Mouse (Mus musculus) midbrain, embryonic 14.5 days (tissue): Measurements from ENCODE around the gene Crybg3. TPM values are rescaled to one million over a fixed set of nuclear protein-coding genes. Genes with fewer than 3 reads are reported as not detected.
"Not testable (repeated sequence)": the region's sequence is repeated elsewhere in the genome, so short reads cannot be mapped to it uniquely, and the experiment has no call there.

Source experiments
- ATAC-seq: fragments of 200-750 bp; cut with Nextera tagmentation; 2 replicates; pipeline ENCODE4 v1.8.0; 2017; ENCODE audit warnings: moderate number of reproducible peaks, moderate library complexity; ENCODE audit not compliant: low FRiP score, low TSS enrichment
- DNase-seq: peaks from one replicate; pipeline ENCODE4 v3.0.0-alpha.2; 2015
- H3K27ac ChIP-seq: fragments of 300-500 bp; sonication (generic); replicated peaks from 2 replicates; pipeline ENCODE4 v1.5.1; 2014; ENCODE audit warnings: mild to moderate bottlenecking, low read depth, low read length, moderate library complexity
- H3K27me3 ChIP-seq: fragments of 300-500 bp; sonication (generic); 2 replicates; pipeline ENCODE4 v1.6.1; 2014; ENCODE audit warnings: low read length, control low read depth, mixed read lengths; ENCODE audit not compliant: control insufficient read depth, insufficient read depth
- H3K36me3 ChIP-seq: fragments of 300-500 bp; sonication (generic); 2 replicates; pipeline ENCODE4 v1.6.1; 2014; ENCODE audit warnings: low read length, control low read depth; ENCODE audit not compliant: control insufficient read depth, insufficient read depth
- H3K4me1 ChIP-seq: fragments of 300-500 bp; sonication (generic); 2 replicates; pipeline ENCODE4 v1.6.1; 2014; ENCODE audit warnings: mild to moderate bottlenecking, antibody characterized with exemption, low read length, control low read depth; ENCODE audit not compliant: control insufficient read depth, insufficient read depth
- H3K4me2 ChIP-seq: fragments of 300-500 bp; sonication (generic); 2 replicates; pipeline ENCODE4 v1.6.1; 2014; ENCODE audit warnings: mild to moderate bottlenecking, low read length, moderate library complexity
- H3K4me3 ChIP-seq: fragments of 300-500 bp; sonication (generic); replicated peaks from 2 replicates; pipeline ENCODE4 v1.5.1; 2014; ENCODE audit warnings: low read depth, low read length
- H3K9ac ChIP-seq: fragments of 300-500 bp; sonication (generic); replicated peaks from 2 replicates; pipeline ENCODE4 v1.6.1; 2014; ENCODE audit warnings: mild to moderate bottlenecking, low read length, moderate library complexity
- H3K9me3 ChIP-seq: fragments of 300-500 bp; sonication (generic); 2 replicates; pipeline ENCODE4 v1.6.1; 2016; ENCODE audit warnings: low read length, control low read depth, mixed read lengths; ENCODE audit not compliant: control insufficient read depth
- WGBS: fragments of 180-500 bp; shearing (Covaris S2); extraction: QIAGEN DNeasy Blood & Tissue Kit; methylation state at CpG from one replicate; pipeline ENCODE4 v1.1.7; 2014; 5-methylcytosine and 5-hydroxymethylcytosine counted together
- polyA plus RNA-seq: library from polyadenylated mRNA; unstranded; fragments of >200 nt; fragmentation: Nextera tagmentation; extraction: Ambion mirVana; gene quantifications from 2 replicates; pipeline ENCODE4 v1.2.1, GENCODE M21; 2014

The Crybg3 gene
- polyA plus RNA-seq, 1 experiment from 2014 or later, result 3.1 TPM

DNA sequence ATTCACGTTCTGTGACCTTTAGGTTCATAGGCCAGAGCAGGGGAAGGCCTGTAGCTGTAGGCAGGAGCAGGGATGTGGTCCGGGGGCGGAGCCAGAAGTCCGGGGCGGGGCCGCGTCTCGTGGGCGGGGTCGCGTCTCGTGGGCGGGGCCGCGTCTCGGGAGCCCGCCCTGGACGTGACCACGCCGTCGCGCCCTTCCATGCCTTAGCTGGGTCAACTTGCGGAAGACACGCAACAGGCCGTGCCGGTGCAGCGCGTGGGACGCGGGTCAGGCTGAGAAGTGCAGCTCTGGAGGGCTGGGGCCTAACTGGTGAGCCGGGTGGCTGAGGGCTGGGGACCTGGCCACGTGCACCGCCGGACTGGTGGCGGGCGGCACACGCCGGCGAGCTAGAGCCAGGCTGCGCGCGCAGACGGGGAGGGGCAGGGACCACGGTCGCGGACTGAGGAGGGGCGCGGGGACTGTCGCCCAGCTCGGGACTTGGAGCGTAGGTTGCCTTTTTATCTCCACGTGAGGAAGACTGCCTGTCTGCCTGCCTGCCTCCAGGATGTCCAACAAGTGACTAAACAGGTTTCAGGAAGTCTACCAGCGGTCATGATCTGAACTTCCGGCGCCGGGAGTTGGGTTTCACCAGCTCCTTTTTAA lies 129.0 kb downstream of the Crybg3 start, which contains the start of gene Riox2:
Riox2 (plus strand) TSS at position 139 of the 642 bp plus-strand sequence.
- Histone ChIP-seq H3K4me3 (peak within 1 kb of the TSS; percentile 58), H3K9ac (peak within 1 kb of the TSS; percentile 51), H3K9me3 (no peaks in the 10 kb centered on the region), H3K27ac (no peak within 1 kb of the TSS), H3K27me3 (no peaks in the 10 kb centered on the region), H3K4me2 (peak within 1 kb of the TSS; percentile 82), H3K4me1 (no peaks in the 10 kb centered on the region), H3K36me3 (no peaks in the 10 kb centered on the region)
- DNase-seq (peak; percentile 88), ATAC-seq (peak; percentile 92)
- 2% methylated on average over 56 of the region's 56 CpGs for WGBS

DNA sequence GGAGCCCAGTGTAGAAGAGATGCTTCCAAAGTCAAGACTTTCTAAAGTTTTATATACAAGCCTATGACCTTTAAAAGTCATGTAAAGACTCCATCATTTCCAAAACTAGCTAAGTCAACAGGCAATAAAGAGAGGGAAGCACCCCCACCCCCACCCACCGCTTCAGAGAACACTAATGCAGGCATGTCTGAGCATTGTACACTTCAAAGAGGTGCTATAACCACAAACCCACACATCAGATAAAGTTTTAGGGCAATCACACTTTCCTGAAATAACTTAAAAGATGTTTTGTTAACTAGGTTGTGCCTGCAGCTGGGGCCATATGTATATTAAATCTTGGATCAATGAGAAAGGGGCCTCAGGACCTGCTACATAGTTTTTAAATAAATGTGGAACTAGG lies 130.9 kb downstream of the Crybg3 start:
- H3K9ac ChIP-seq, result no peak overlapping the region
- H3K4me1 ChIP-seq, result no peaks in the 10 kb centered on the region
- no peaks in the 10 kb centered on the region for H3K27me3 ChIP-seq
- no peaks in the 10 kb centered on the region for H3K36me3 ChIP-seq
- no peaks in the 10 kb centered on the region for H3K9me3 ChIP-seq
- no peak overlapping the region for H3K4me3 ChIP-seq
- ATAC-seq (no peak), DNase-seq (no peak)
- no peak overlapping the region for H3K27ac ChIP-seq
- WGBS, result 85% methylated on average over 1 of the region's 1 CpGs
- H3K4me2 ChIP-seq, result no peak overlapping the region

DNA sequence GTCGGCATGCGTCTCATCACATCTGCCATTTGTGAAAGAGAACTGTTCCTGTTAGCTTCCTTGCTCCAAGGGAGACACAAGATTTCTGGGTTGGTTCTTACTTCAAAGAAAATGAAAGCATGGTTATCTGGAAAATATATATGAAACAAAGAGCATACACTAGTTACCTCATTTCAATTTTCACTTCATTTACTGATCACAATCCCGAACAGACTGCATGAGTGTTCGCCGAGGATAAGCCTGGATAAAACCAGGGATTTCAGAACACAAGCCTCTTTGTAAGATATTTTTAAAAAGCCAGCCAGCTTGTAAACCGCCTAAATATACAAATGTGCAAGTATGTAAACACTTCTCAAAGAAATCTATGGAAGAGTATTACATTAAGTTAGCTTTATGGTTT lies 136.8 kb downstream of the Crybg3 start:
- H3K4me2 ChIP-seq, result no peak overlapping the region

DNA sequence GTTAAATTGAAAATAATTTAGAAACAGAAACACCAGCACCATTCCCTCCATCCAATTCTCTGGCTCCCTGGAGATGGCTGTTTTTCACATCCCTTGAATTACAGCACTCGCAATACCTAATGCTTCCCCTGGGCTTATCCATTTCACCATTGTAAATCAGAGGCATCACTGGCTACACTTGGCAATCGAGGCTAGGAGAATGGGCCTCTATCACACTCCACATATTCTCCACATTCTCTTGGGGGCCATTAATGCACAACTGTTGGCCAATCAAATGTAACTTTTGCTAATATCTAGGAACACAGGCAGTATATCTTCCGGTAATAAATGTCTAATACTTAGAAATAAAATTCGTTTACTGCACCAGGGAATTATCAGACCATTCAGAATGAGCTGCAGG lies 137.2 kb downstream of the Crybg3 start:
- Histone ChIP-seq H3K9ac (no peak overlapping the region), H3K4me2 (no peak overlapping the region), H3K27ac (no peak overlapping the region), H3K27me3 (no peaks in the 10 kb centered on the region), H3K4me3 (no peak overlapping the region), H3K9me3 (no peaks in the 10 kb centered on the region), H3K4me1 (no peaks in the 10 kb centered on the region), H3K36me3 (no peaks in the 10 kb centered on the region)
- ATAC-seq, result no peak
- no peak for DNase-seq
- 80% methylated on average over 4 of the region's 4 CpGs for WGBS

More for the DNA sequence above, 136.8 kb downstream of the Crybg3 start:
- Histone ChIP-seq H3K36me3 (no peaks in the 10 kb centered on the region), H3K27ac (no peak overlapping the region), H3K9me3 (no peaks in the 10 kb centered on the region), H3K4me3 (no peak overlapping the region), H3K9ac (no peak overlapping the region), H3K27me3 (no peaks in the 10 kb centered on the region), H3K4me1 (no peaks in the 10 kb centered on the region)
- no peak for DNase-seq
- WGBS, result 88% methylated on average over 6 of the region's 6 CpGs
- ATAC-seq, result no peak

DNA sequence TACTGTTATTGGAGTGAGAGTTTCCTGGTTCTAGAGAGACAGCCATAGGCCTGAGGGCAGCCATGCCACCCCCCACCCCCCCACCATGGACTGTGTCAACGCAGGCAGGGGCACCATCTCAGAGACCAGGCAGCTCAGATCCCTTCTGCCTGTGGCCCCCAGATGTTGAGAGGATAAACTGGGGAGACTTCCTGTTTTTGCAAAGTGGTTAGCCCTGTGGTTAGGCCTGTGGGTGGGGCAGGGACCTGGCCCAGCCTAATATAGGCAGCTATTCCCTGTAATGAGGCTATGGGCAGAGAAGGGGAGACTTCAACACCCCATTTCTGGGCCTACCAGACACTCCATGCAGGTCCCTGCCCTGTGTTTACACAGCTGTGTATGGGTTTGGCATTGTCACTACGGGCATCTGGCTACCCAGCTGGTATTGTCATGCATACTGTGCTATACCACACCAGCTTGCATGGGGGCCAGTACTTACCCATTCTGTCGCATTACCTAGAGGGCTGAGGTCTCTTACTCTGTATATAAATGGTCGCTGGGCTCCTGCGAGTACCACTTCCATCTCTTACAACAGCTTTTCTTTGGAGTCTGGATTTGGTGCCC lies 141.4 kb downstream of the Crybg3 start:
- H3K4me2 ChIP-seq, DNase-seq, H3K4me1 ChIP-seq, H3K27ac ChIP-seq, H3K9ac ChIP-seq, H3K36me3 ChIP-seq, H3K27me3 ChIP-seq, ATAC-seq, H3K4me3 ChIP-seq, H3K9me3 ChIP-seq: not testable (repeated sequence)
- 83% methylated on average over 5 of the region's 5 CpGs for WGBS

DNA sequence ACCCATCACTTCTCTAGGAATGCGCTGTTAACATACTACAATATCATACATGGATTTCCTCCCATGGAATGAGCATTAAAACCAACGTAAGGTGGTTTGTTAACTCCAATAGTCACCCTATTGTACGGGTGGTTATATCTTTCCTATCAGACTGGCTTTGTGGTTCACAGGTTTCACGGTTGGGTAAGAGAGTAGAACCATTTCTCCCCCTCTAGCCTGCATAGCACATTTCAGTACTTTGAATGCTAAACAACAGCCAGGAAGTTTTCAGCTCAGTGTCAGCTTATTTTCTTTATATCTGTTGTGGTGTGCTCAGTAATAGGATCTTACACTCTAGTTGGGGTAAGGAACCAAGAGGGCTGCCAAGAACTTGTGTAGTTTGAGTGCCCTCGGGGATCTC lies 149.0 kb downstream of the Crybg3 start:
- DNase-seq, result no peak
- no peaks in the 10 kb centered on the region for H3K36me3 ChIP-seq
- H3K4me3 ChIP-seq, result no peak overlapping the region
- no peaks in the 10 kb centered on the region for H3K27me3 ChIP-seq
- no peak overlapping the region for H3K9ac ChIP-seq
- H3K27ac ChIP-seq, result no peak overlapping the region
- 88% methylated on average over 5 of the region's 5 CpGs for WGBS
- H3K4me1 ChIP-seq, result no peaks in the 10 kb centered on the region
- no peak for ATAC-seq
- no peaks in the 10 kb centered on the region for H3K9me3 ChIP-seq
- no peak overlapping the region for H3K4me2 ChIP-seq

DNA sequence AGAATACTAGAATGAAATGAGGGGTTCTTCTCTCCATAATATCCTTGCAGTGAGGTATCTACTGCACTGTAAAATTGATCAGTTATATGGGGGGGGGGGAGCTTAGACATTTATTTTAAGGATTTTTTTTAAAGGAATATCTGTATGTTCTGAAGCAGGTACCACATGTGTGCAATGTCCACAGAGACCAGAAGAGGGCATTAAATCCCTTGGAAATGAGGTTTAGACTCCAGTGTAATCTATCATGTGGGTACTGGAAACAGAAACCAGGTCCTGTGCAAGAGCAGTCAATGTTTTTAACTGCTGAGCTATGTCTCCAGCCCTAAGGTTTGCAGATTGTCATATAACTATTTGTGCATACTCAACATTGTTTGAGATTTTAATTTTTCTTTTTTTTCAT lies 151.7 kb downstream of the Crybg3 start:
- H3K4me1 ChIP-seq, result no peaks in the 10 kb centered on the region
- DNase-seq (no peak), ATAC-seq (no peak)
- no peaks in the 10 kb centered on the region for H3K9me3 ChIP-seq
- no peak overlapping the region for H3K9ac ChIP-seq
- H3K27me3 ChIP-seq, result no peaks in the 10 kb centered on the region
- H3K4me3 ChIP-seq, result no peak overlapping the region
- no peak overlapping the region for H3K27ac ChIP-seq
- no peaks in the 10 kb centered on the region for H3K36me3 ChIP-seq
- H3K4me2 ChIP-seq, result no peak overlapping the region

DNA sequence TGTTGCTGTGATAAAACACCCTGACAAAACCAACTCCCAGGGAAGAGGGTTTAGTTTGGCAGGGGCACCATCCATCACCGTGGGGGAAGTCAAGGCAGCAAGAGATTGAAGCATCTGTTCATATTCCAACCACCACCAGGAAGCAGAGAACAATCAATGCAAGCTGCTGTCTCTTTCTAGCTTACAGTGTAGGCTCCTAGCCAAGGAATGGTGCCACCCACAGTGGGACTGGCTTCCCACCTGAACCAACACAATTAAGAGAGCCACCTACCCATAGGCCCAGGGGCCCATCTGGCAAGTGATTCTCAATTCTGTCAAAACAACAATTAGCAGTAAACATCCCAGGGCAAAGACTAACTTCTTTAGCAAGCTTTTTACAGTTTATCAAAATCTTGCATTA lies 152.6 kb downstream of the Crybg3 start:
- Histone ChIP-seq H3K27ac (no peak overlapping the region), H3K4me1 (no peaks in the 10 kb centered on the region), H3K9ac (no peak overlapping the region), H3K4me3 (no peak overlapping the region), H3K27me3 (no peaks in the 10 kb centered on the region), H3K9me3 (no peaks in the 10 kb centered on the region), H3K36me3 (no peaks in the 10 kb centered on the region), H3K4me2 (no peak overlapping the region)
- WGBS, result 90% methylated on average over 1 of the region's 1 CpGs
- DNase-seq, result no peak
- ATAC-seq, result no peak

DNA sequence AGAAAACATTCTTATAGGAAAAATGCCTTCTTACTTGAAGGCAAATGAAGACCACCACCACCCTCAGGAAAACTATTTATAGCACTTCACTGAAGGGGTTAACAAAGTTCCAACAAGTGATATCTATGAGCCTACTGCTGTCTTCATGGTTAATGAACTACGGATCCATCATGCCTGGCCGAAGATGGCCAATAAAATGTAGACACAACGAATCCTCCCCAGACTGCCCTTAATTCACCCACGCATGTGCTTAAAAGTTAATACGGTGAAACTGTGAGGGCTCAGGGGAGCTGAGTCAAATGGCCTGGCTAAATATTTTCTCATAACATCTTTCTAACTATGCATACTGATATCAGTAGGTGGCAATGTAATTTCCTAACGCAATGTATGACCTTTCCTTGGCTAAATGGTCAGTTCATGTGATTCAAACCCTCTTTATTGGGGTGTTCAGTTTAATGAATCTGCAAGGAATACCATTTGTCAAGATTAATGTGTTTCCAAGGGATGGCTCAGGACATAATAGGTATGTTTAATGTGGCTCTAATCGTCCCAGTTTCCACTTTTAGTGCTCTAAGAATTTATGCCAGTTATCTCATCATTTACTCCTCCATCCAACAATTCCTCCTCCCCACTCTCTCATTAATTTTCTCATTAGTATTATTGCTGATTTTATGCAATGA lies 155.8 kb downstream of the Crybg3 start:
- no peaks in the 10 kb centered on the region for H3K27me3 ChIP-seq
- no peak overlapping the region for H3K4me2 ChIP-seq
- 83% methylated on average over 7 of the region's 7 CpGs for WGBS
- no peak overlapping the region for H3K9ac ChIP-seq
- ATAC-seq, result no peak
- H3K36me3 ChIP-seq, result no peaks in the 10 kb centered on the region
- DNase-seq, result no peak
- H3K4me1 ChIP-seq, result no peaks in the 10 kb centered on the region
- no peaks in the 10 kb centered on the region for H3K9me3 ChIP-seq
- no peak overlapping the region for H3K4me3 ChIP-seq
- H3K27ac ChIP-seq, result no peak overlapping the region
